Mouse (Mus musculus) kidney, postnatal 36 days (tissue): ENCODE data around the gene Per1.
A peak's percentile ranks its signal among the peaks of the same experiment; 100 is the strongest.

Experiments used
- DNase-seq, 2 experiments: peaks; one replicate each; pipeline ENCODE4 v3.0.0; 2021 to 2022; ENCODE audit warnings: mixed read lengths in 2 of 2

Gene Per1

DNA sequence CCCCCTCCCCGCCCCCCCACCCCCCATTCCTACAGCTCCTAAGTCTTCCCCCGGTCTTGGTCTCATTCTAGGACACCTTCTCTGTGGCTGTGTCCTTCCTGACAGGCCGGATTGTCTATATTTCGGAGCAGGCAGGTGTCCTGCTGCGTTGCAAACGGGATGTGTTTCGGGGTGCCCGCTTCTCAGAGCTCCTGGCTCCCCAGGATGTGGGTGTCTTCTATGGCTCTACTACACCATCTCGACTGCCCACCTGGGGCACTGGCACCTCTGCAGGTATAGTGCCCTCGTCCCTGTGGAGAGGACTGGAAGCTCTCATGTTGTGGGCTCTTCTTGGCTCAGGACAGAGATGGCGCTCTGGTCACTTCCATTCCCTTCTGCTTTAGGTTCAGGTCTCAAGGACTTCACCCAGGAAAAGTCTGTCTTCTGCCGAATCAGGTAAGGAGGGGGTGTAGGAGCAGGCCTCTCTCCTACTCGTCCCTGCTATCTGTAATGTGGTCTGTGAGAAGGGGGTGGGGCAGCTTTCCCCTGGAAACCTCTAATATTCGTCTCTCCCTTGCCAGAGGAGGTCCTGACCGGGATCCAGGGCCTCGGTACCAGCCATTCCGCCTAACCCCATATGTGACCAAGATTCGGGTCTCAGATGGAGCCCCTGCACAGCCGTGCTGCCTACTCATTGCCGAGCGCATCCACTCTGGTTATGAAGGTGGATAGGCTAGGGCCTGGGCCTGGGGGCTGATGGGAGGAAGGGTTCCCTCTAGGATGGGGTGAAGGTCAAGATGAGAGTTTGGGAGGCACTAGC is 6.8 kb downstream of the Per1 start:
- DNase-seq: no peak

DNA sequence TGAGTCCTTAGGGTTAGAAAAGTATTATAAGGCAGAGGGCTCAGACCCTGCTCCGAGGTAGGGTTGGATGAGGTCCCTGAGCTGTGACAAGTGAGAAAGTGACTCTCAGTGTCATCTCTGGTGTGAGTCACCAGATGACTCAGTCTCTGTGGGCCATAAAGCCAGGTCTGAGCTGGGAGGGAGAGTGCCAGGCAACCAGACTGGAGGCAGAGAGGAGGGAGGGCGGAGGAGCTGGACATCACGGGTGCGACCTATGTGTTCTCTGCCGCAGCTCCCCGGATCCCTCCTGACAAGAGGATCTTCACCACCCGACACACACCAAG is 7.3 kb downstream of the Per1 start:
- DNase-seq: no peak

DNA sequence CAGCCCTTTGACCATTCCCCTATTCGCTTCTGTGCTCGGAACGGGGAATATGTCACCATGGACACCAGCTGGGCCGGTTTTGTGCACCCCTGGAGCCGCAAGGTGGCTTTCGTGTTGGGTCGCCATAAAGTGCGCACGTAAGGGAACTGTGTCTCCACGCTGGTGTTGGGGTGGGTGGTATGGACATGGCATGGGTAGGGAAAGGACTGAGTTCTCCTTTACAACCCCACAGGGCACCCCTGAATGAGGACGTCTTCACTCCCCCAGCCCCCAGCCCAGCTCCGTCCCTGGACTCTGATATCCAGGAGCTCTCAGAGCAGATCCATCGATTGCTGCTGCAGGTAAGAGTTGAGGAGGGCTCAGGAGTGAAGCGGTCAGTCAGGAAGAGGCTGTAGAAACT is 8.1 kb downstream of the Per1 start:
- no peak for DNase-seq

DNA sequence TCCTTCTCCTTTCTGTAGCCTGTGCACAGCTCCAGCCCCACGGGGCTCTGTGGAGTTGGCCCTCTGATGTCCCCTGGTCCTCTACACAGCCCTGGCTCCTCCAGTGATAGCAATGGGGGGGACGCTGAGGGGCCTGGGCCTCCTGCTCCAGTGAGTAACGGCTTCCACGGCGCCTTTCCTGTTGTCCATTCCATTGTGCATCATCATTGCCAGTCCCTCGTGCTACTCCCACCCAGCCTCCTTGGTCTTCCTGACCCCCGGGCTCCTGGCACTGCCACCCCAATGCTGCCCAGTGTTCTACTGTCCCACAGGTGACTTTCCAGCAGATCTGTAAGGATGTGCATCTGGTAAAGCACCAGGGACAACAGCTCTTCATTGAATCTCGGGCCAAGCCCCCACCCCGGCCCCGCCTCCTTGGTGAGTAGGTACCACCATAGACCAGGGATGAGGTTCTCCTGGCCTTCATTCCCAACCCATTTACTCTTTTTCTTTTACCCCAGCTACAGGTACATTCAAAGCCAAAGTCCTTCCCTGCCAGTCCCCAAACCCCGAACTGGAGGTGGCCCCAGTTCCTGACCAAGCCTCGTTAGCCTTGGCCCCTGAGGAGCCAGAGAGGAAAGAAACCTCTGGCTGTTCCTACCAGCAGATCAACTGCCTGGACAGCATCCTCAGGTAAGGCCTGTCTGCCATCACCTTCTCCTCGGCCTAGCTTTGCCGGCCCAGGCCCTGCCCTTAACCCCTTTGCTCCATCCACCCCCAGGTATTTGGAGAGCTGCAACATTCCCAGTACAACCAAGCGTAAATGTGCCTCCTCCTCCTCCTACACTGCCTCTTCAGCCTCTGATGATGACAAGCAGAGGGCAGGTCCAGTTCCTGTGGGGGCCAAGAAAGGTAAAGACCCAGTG is 8.8 kb downstream of the Per1 start:
- DNase-seq: no peak

DNA sequence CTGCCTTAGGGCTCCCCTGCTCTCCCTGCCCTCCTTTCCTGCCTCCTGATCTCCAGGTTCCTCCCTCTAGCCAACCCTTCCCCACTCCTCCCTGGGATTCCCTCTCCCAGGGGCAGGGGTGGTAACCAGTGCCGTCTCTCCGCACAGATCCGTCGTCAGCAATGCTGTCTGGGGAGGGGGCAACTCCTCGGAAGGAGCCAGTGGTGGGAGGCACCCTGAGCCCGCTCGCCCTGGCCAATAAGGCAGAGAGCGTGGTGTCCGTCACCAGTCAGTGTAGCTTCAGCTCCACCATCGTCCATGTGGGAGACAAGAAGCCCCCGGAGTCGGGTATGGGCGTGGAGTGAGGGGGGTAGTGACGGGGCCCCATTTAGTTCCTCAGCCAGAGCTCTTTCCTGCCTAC is 9.5 kb downstream of the Per1 start:
- DNase-seq: no peak

DNA sequence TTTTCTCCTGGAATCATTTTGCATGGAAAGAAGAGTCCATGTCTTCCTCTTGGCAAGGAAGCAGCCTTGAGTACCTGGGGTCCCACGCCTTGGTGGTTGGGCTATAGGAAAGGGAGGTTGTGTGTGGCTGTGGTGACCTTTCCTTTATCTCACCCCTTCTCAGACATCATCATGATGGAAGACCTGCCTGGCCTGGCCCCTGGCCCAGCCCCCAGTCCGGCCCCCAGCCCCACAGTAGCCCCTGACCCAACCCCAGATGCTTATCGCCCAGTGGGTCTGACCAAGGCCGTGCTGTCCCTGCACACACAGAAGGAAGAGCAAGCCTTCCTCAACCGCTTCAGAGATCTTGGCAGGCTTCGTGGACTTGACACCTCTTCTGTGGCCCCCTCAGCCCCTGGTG is 10.2 kb downstream of the Per1 start:
- DNase-seq: no peak

DNA sequence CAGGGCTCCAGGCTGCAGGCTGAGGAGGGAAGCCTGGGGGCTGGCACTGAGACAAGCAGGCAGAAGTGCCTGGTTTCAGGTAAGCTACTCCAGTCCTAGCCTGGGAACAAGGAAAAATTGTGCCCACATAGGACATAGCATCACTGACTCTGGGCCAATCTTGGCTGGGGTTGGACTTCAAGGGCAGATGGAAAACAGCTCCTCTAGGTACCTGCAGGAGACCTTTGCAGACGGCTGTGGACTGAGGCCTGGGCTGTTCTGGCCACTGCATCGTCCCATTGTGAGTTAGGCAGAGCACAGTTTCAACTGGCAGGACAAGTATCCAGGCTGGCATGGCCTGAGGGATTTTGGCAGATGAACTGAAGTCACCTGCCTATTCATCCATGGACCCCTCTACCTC is 10.8 kb downstream of the Per1 start:
- DNase-seq: no peak

DNA sequence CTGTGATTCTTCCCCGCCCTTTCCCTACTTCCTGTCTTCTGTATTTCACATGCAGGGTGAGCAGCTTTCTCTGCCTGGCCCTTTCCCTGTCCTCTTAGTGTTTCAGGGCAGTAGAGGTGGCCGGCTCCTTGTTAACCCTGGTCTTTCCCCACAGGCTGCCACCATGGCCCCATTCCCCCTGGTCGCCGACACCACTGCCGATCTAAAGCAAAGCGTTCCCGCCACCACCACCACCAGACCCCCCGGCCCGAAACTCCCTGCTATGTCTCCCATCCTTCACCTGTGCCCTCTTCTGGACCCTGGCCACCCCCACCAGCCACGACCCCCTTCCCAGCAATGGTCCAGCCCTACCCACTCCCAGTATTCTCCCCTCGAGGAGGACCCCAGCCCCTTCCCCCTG is 11.3 kb downstream of the Per1 start:
- DNase-seq: no peak

DNA sequence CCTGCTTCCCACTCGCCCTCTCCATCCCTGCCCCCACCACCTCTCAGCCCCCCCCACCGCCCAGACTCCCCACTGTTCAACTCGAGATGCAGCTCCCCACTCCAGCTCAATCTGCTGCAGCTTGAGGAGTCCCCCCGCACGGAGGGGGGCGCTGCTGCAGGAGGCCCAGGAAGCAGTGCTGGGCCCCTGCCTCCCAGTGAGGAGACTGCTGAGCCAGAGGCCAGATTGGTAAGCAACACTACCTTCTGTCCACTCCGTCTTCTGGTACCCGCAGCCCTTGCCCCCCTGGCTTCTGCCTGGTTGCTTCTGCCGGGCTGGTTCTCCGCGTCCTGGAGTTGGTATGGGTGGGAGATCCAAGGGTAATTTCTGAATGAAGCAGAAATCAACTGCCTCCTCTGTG is 11.8 kb downstream of the Per1 start:
- no peak for DNase-seq

DNA sequence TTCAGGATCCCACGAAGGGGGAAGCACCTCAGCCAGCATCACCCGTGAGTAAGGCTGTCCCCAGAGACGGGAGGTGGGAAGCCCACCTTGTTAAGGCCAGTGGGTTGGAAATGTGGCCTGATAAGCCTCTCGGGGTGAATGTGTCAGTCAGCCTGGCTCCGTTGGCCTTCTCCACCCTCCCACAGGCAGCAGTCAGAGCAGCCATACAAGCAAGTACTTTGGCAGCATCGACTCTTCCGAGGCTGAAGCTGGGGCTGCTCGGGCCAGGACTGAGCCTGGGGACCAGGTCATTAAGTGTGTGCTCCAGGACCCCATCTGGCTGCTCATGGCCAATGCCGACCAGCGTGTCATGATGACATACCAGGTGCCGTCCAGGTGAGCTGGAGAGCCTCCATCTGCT is 12.7 kb downstream of the Per1 start:
- no peak for DNase-seq

DNA sequence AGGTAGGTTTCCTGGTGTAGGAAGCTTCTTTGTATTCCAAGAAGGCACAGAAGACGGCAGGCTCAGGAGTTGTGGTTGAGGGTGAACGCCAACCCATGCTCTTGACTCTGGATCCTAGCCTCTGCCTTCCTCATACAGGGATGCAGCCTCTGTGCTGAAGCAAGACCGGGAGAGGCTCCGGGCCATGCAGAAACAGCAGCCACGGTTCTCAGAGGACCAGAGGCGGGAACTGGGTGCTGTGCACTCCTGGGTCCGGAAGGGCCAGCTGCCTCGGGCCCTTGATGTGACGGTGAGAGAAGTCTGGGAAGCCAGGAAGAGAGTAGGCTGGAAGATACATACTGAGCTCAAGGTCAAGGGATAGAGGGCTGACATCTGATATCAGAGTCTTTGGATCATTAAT is 13.2 kb downstream of the Per1 start:
- DNase-seq: no peak

DNA sequence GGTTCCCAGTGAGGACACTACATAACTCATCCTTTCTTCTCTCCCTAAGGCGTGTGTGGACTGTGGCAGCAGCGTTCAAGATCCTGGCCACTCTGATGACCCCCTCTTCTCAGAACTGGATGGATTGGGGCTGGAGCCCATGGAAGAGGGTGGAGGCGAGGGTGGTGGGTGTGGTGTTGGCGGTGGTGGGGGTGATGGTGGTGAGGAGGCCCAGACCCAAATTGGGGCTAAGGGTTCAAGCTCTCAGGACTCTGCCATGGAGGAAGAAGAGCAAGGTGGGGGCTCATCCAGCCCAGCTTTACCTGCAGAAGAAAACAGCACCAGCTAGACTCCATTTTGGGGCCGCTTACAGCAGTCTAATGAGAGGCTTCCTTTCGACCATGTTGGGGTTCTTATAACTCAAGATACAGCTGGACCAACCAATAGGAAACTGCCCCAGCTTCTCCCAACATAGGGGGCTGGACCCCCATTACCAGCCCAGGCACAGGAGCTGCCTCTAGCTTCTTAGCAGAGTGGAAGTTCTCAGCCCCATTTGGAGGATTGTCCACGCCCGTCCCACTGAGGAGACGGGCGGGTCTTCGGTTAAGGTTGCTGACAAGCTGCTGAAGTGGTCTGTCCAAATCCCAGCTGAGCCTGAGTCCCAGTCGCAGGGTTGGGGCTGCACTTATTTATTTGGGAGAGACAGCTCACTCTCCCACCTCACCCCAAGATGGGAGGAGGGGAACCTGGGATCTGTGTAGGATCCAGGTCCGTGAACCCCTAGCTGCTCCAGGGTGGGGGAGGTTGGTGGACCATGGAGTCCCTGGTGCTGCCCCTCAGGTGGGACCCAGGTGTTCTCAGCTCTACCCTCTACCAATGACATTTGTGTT is 14.2 kb downstream of the Per1 start:
- DNase-seq: no peak

DNA sequence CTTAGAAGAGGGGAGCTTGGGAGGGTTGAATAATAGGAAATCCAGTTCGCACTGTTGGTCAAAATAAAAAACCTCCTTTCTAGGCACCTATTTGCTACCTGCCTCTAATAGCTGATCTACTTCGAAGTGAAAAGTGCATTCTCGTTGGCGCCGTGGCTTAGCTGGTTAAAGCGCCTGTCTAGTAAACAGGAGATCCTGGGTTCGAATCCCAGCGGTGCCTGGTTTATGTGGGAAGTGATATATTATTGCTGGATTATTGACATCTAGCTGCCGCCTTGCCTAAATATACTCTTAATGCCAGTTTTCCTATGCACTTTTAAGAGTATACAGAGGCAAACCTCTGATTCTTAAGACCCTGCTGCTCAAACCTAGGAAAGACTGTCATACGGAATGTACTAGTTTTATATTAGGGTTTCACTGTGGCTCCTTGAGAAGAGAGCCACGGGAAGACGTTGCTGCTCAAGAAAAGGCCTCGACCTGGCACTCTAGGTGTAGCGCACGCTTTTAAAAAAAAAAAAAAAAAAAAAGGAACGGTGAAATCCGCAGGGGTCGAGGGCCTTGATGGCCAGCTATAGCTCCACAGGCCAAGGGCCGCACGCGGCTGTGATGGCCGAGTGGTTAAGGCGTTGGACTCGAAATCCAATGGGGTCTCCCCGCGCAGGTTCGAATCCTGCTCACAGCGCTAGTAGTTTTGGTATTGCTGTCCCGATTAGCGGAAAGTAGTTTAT is 15.5 kb downstream of the Per1 start:
- peak; percentile 91 to 96 for DNase-seq

DNA sequence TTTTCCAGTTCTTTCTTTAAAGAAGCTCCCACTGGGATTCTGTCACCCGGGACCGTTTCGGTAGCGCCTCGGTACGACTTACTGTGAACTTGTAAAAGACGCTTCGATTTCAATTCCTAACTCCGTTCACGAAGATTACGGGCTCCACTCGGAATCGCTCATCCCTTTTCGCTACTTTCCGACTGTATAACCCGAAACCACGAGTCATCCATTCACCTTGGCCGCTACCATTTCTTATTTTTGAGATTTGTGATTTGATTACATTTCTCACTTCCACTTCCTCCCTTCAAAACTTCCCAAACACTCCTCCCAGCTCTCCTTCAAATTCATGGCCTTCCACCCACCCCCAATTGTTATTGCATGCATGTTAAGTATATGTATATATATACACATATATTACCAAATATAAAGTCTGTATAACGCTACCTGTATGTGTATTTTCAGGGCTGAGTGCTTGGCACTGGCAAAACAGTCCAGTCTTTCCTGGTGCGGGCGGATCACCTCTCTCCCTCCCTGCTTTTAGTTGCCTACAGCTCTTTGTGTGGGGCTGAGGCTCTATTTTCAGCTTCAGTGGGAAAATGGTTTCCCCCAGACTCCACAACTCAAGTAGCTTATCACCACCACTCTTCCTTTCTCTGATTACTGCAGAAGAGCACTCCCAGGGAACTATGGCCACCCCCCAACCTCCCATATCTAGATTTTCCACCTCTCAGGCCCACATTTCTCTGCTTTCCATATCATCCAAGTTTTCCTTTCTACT is 16.2 kb downstream of the Per1 start:
- no peak for DNase-seq

DNA sequence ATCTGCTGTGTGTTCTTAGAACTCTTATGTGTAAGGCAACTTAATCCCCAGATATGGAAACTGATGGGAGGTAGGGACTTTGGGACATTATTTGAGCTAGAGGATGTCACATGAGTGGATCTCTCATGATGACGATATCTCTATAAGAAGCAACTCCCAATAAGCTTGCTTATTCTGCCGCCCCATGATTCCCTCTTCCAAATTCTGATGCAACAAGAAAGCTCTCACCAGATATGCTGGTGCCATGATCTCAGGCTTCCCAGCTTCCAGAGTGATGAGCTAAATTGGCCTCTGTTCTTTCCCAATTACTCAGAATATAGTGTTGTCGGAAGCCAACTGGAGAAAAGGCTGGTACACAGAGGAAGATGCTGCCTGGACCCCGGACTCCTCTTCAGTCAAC is 16.8 kb downstream of the Per1 start:
- no peak for DNase-seq

DNA sequence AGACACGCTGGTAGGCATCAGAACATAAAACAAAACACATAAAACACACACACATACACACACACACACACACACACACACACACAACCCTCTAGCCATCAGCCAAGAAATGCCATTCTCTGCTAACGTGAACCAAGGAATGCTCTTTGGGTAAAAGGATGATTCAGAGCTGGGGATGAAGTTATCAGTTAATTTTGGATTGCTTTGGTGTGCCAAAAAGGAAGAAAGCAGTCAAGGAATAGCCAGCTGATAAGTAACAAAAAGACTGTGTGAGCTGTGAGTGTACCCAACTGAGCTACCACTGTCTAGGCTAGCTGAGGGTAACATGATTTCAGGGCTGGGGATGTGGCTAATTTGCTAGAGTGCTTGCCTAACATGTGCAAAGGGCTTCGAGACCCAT is 19.0 kb downstream of the Per1 start:
- DNase-seq: no peak

DNA sequence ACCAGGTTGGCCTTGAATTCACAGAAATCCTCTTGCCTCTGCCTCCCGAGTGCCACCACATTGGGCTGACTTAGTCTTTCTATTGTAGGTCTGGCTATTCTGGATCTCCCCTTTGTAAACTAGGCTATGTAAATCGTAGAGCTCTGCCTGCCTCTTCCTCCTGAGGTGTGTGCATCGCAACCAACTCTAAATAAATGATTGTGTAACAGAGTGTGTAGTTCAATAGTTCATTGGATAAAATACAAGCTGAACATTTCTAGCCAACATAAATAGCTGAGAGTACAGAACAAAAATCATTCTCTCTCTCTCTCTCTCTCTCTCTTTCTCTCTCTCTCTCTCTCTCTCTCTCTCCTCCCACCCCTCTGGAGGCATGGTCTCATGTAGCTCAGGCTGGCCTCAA is 19.6 kb downstream of the Per1 start:
- DNase-seq: no peak

DNA sequence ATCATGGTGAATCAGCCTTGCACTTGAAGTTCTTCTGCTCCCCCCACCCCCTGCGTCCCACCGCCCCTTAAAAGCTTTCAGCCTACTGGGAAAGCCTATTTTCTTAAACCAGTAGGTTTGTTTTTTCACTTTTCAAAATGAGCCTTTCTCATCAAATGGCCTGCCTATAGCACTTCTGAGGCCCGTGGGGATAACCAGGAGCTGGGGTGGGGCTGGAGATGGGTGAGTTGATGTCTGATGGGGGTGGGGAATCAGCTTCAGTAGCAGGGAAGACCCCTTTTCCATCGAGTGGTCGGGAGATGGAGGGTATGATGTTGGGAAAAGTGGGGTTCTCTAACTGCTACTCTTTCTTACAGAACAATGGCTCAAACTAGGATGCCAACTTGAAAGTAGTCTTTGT is 21.8 kb downstream of the Per1 start:
- DNase-seq: no peak

DNA sequence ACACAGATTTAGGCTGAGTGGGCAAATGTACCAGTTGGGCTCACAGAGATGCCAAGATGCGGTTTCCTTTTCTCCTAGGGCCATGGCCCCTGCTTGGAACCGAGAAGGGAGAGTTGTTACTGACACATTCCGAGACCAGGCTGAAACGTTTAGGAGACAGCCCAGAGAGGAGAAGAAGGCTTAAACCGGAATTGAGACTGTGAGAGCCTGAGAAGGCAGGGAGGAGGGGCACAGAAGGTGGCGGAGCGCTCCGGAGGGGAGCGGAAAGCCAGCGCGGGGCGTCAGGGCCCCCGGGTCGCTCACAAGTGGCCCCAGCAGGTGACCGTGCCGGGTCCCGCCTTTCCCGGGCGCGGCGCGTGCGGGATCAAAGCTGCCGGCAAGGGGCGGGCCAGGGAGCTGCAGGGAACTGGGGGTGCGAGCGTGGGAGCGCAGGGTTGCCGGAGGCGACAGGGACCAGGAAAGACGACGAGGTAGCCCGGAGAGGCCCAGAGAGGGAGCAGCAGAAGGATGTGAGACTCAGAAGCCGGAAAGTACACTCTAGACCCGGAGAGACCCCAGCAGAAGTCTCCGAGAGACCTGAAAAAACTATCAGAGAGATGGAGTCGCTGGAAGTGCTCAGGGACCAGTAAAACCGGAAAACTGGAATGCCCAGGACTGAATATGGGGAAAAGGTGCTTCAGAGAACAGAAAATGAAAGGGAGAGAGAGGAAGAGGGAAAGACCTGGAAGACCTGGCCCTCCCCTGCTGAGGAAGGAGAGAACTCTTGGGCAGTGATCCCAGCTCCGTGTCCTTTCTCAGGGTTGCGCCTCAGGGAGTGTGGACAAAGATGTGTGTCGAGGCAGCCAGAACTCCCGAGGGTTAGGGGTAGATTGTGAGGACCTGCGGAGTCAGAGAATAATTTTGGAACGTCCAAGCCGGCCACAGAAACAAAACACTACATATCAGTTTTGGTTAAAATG is 23.0 kb downstream of the Per1 start:
- DNase-seq: peak; percentile 45 to 74

DNA sequence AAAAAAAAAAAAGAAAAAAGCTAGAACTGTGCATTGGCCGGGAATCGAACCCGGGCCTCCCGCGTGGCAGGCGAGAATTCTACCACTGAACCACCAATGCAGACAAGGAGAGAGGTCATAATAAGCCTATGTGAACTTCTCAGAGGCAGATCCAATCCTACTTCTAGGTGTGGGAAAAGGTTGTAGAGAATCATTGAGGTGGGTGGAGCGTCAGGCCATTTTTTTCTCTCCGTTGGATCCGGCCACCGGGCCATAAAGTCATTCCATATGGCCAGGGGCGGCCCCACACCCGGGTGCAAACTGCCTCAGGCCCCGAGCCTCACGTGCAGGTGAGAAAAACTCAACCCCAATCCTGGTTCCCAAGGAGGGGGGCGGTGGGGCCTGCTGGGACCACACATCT is 23.7 kb downstream of the Per1 start:
- peak; percentile 89 to 92 for DNase-seq
